Mouse (Mus musculus): ENCODE data around the gene Casc3. TPM values are rescaled to one million over a fixed set of nuclear protein-coding genes. Genes with fewer than 3 reads are reported as not detected.

Casc3 gene
- 18.6 TPM for polyA plus RNA-seq (2014; fragmentation: Illumina TruSeq; extraction: RNeasy Lipid Tissue Mini Kit (QIAGEN cat#74804); ENCODE audit: low read depth, low replicate concordance)

GRCm38 (mm10) chr11:98804605-98805004 lies at the start of gene Casc3:
Gene Casc3, plus strand, starts transcription at chr11:98804905.

GRCm38 (mm10) chr11:98774582-98775347 lies 29.9 kb upstream of the Casc3 start, which contains the start of gene Nr1d1:
Gene Nr1d1, minus strand, starts transcription at chr11:98775333.

GRCm38 (mm10) chr11:98795015-98795713 lies 9.5 kb upstream of the Casc3 start, which contains the start of gene Msl1:
Gene Msl1, plus strand, starts transcription at chr11:98795516.

GRCm38 (mm10) chr11:98836651-98837141 lies 32.0 kb downstream of the Casc3 start, which contains the start of gene Rapgefl1:
Gene Rapgefl1, plus strand, starts transcription at chr11:98836785.

GRCm38 (mm10) chr11:98863028-98863750 lies 58.5 kb downstream of the Casc3 start, which contains the start of gene Wipf2:
Gene Wipf2, plus strand, starts transcription at chr11:98863638.

Other genes starting within 250 kb of the Casc3 start
- 10.1 TPM for gene Ormdl3, start 217.5 kb upstream of the Casc3 start, polyA plus RNA-seq (2014; fragmentation: Illumina TruSeq; extraction: RNeasy Lipid Tissue Mini Kit (QIAGEN cat#74804); ENCODE audit: low read depth, low replicate concordance)
- not detected for gene Lrrc3c, start 206.6 kb upstream of the Casc3 start, polyA plus RNA-seq (2014; fragmentation: Illumina TruSeq; extraction: RNeasy Lipid Tissue Mini Kit (QIAGEN cat#74804); ENCODE audit: low read depth, low replicate concordance)
- 0.56 TPM for gene Gm12355, start 179.2 kb upstream of the Casc3 start, polyA plus RNA-seq (2014; fragmentation: Illumina TruSeq; extraction: RNeasy Lipid Tissue Mini Kit (QIAGEN cat#74804); ENCODE audit: low read depth, low replicate concordance)
- gene Gsdma3, start 178.5 kb upstream of the Casc3 start, polyA plus RNA-seq (2014; fragmentation: Illumina TruSeq; extraction: RNeasy Lipid Tissue Mini Kit (QIAGEN cat#74804); ENCODE audit: low read depth, low replicate concordance) = not detected
- gene Gsdma2, start 158.1 kb upstream of the Casc3 start, polyA plus RNA-seq (2014; fragmentation: Illumina TruSeq; extraction: RNeasy Lipid Tissue Mini Kit (QIAGEN cat#74804); ENCODE audit: low read depth, low replicate concordance) = not detected
- gene Gsdma, start 140.6 kb upstream of the Casc3 start, polyA plus RNA-seq (2014; fragmentation: Illumina TruSeq; extraction: RNeasy Lipid Tissue Mini Kit (QIAGEN cat#74804); ENCODE audit: low read depth, low replicate concordance) = 1.6 TPM
- gene Psmd3, start 122.4 kb upstream of the Casc3 start, polyA plus RNA-seq (2014; fragmentation: Illumina TruSeq; extraction: RNeasy Lipid Tissue Mini Kit (QIAGEN cat#74804); ENCODE audit: low read depth, low replicate concordance) = 11.0 TPM
- 0.20 TPM for gene Csf3, start 103.6 kb upstream of the Casc3 start, polyA plus RNA-seq (2014; fragmentation: Illumina TruSeq; extraction: RNeasy Lipid Tissue Mini Kit (QIAGEN cat#74804); ENCODE audit: low read depth, low replicate concordance)
- gene Med24, start 75.5 kb upstream of the Casc3 start, polyA plus RNA-seq (2014; fragmentation: Illumina TruSeq; extraction: RNeasy Lipid Tissue Mini Kit (QIAGEN cat#74804); ENCODE audit: low read depth, low replicate concordance) = 28.3 TPM
- gene Thra, start 64.3 kb upstream of the Casc3 start, polyA plus RNA-seq (2014; fragmentation: Illumina TruSeq; extraction: RNeasy Lipid Tissue Mini Kit (QIAGEN cat#74804); ENCODE audit: low read depth, low replicate concordance) = 2.9 TPM
- 0.81 TPM for gene Nr1d1, start 29.6 kb upstream of the Casc3 start, polyA plus RNA-seq (2014; fragmentation: Illumina TruSeq; extraction: RNeasy Lipid Tissue Mini Kit (QIAGEN cat#74804); ENCODE audit: low read depth, low replicate concordance)
- 270 TPM for gene Msl1, start 9.4 kb upstream of the Casc3 start, polyA plus RNA-seq (2014; fragmentation: Illumina TruSeq; extraction: RNeasy Lipid Tissue Mini Kit (QIAGEN cat#74804); ENCODE audit: low read depth, low replicate concordance)
- gene Rapgefl1, start 31.9 kb downstream of the Casc3 start, polyA plus RNA-seq (2014; fragmentation: Illumina TruSeq; extraction: RNeasy Lipid Tissue Mini Kit (QIAGEN cat#74804); ENCODE audit: low read depth, low replicate concordance) = 0.34 TPM
- 3.8 TPM for gene Wipf2, start 58.7 kb downstream of the Casc3 start, polyA plus RNA-seq (2014; fragmentation: Illumina TruSeq; extraction: RNeasy Lipid Tissue Mini Kit (QIAGEN cat#74804); ENCODE audit: low read depth, low replicate concordance)
- gene Cdc6, start 102.9 kb downstream of the Casc3 start, polyA plus RNA-seq (2014; fragmentation: Illumina TruSeq; extraction: RNeasy Lipid Tissue Mini Kit (QIAGEN cat#74804); ENCODE audit: low read depth, low replicate concordance) = 3.9 TPM
- gene Rara, start 122.9 kb downstream of the Casc3 start, polyA plus RNA-seq (2014; fragmentation: Illumina TruSeq; extraction: RNeasy Lipid Tissue Mini Kit (QIAGEN cat#74804); ENCODE audit: low read depth, low replicate concordance) = 1.3 TPM
- gene Gjd3, start 178.1 kb downstream of the Casc3 start, polyA plus RNA-seq (2014; fragmentation: Illumina TruSeq; extraction: RNeasy Lipid Tissue Mini Kit (QIAGEN cat#74804); ENCODE audit: low read depth, low replicate concordance) = not detected
- gene Top2a, start 219.3 kb downstream of the Casc3 start, polyA plus RNA-seq (2014; fragmentation: Illumina TruSeq; extraction: RNeasy Lipid Tissue Mini Kit (QIAGEN cat#74804); ENCODE audit: low read depth, low replicate concordance) = 171 TPM
- 3.0 TPM for gene Igfbp4, start 236.3 kb downstream of the Casc3 start, polyA plus RNA-seq (2014; fragmentation: Illumina TruSeq; extraction: RNeasy Lipid Tissue Mini Kit (QIAGEN cat#74804); ENCODE audit: low read depth, low replicate concordance)

Measured in testis, adult 10 weeks (tissue).